Mouse (Mus musculus): ENCODE results near the gene 2310009B15Rik. TPM values are rescaled to one million over a fixed set of nuclear protein-coding genes. Genes with fewer than 3 reads are reported as not detected.

2310009B15Rik gene
- polyA plus RNA-seq, 1 experiment from 2014 or later = 63.0 TPM

- no peak for ATAC-seq (ENCODE audit: low FRiP score)
- peak overlapping the region; percentile 42 for H3K4me3 ChIP-seq (ENCODE audit: low read depth, low read length)
- H3K4me1 ChIP-seq (ENCODE audit: control insufficient read depth, insufficient read depth, low read length) = peaks cover 27% of the 10 kb centered on the region
- H3K36me3 ChIP-seq (ENCODE audit: control insufficient read depth, insufficient read depth, low read length) = no peaks in the 10 kb centered on the region
- 5% methylated on average over 3 of the region's 3 CpGs for WGBS
- peak overlapping the region; percentile 50 for H3K4me2 ChIP-seq
- peak overlapping the region; percentile 64 for H3K9ac ChIP-seq (ENCODE audit: low read length)
- peak overlapping the region; percentile 67; the same call in 1 of the 2 replicates for H3K27ac ChIP-seq (ENCODE audit: low read depth, low read length)
- no peaks in the 10 kb centered on the region for H3K9me3 ChIP-seq (ENCODE audit: control insufficient read depth, low read length)
- no peak for DNase-seq (ENCODE audit: low spot score, missing footprints)
- H3K27me3 ChIP-seq (ENCODE audit: control insufficient read depth, insufficient read depth, low read length) = peaks cover 78% of the 10 kb centered on the region
Measured at GRCm38 (mm10) chr1:138844166-138844565, 12.5 kb downstream of the 2310009B15Rik start.

GRCm38 (mm10) chr1:138843361-138844091 lies 13.1 kb downstream of the 2310009B15Rik start:
- under 1% methylated on average over 35 of the region's 35 CpGs for WGBS
- H3K9me3 ChIP-seq (ENCODE audit: control insufficient read depth, low read length) = no peaks in the 10 kb centered on the region
- H3K9ac ChIP-seq (ENCODE audit: low read length) = peak overlapping the region; percentile 64
- ATAC-seq (ENCODE audit: low FRiP score) = peak; percentile 36
- peaks cover 21% of the 10 kb centered on the region for H3K4me1 ChIP-seq (ENCODE audit: control insufficient read depth, insufficient read depth, low read length)
- H3K4me2 ChIP-seq = peak overlapping the region; percentile 50
- peak overlapping the region; percentile 67 for H3K27ac ChIP-seq (ENCODE audit: low read depth, low read length)
- H3K4me3 ChIP-seq (ENCODE audit: low read depth, low read length) = peak overlapping the region; percentile 42
- H3K36me3 ChIP-seq (ENCODE audit: control insufficient read depth, insufficient read depth, low read length) = no peaks in the 10 kb centered on the region
- peaks cover 73% of the 10 kb centered on the region for H3K27me3 ChIP-seq (ENCODE audit: control insufficient read depth, insufficient read depth, low read length)
- peak; percentile 96 for DNase-seq (ENCODE audit: low spot score, missing footprints)

GRCm38 (mm10) chr1:138842756-138843155 lies 13.9 kb downstream of the 2310009B15Rik start:
- peaks cover 73% of the 10 kb centered on the region for H3K27me3 ChIP-seq (ENCODE audit: control insufficient read depth, insufficient read depth, low read length)
- H3K4me3 ChIP-seq (ENCODE audit: low read depth, low read length) = peak overlapping the region; percentile 42
- under 1% methylated on average over 10 of the region's 10 CpGs for WGBS
- H3K27ac ChIP-seq (ENCODE audit: low read depth, low read length) = peak overlapping the region; percentile 70
- no peaks in the 10 kb centered on the region for H3K36me3 ChIP-seq (ENCODE audit: control insufficient read depth, insufficient read depth, low read length)
- no peaks in the 10 kb centered on the region for H3K9me3 ChIP-seq (ENCODE audit: control insufficient read depth, low read length)
- H3K4me1 ChIP-seq (ENCODE audit: control insufficient read depth, insufficient read depth, low read length) = peaks cover 13% of the 10 kb centered on the region
- ATAC-seq (ENCODE audit: low FRiP score) (no peak), DNase-seq (ENCODE audit: low spot score, missing footprints) (peak; percentile 95)
- peak overlapping the region; percentile 74 for H3K9ac ChIP-seq (ENCODE audit: low read length)
- peak overlapping the region; percentile 50 for H3K4me2 ChIP-seq

- Histone ChIP-seq H3K9ac (ENCODE audit: low read length) (peak overlapping the region; percentile 74), H3K27ac (ENCODE audit: low read depth, low read length) (peak overlapping the region; percentile 70), H3K9me3 (ENCODE audit: control insufficient read depth, low read length) (no peaks in the 10 kb centered on the region), H3K4me1 (ENCODE audit: control insufficient read depth, insufficient read depth, low read length) (peaks cover 13% of the 10 kb centered on the region), H3K36me3 (ENCODE audit: control insufficient read depth, insufficient read depth, low read length) (no peaks in the 10 kb centered on the region), H3K27me3 (ENCODE audit: control insufficient read depth, insufficient read depth, low read length) (peaks cover 75% of the 10 kb centered on the region), H3K4me2 (peak overlapping the region; percentile 50), H3K4me3 (ENCODE audit: low read depth, low read length) (peak overlapping the region; percentile 42)
- ATAC-seq (ENCODE audit: low FRiP score) (peak; percentile 70), DNase-seq (ENCODE audit: low spot score, missing footprints) (peak; percentile 96)
- WGBS = 0% methylated on average over 8 of the region's 8 CpGs
Measured at GRCm38 (mm10) chr1:138842315-138842714, 14.3 kb downstream of the 2310009B15Rik start.

GRCm38 (mm10) chr1:138841306-138842095 lies 15.2 kb downstream of the 2310009B15Rik start:
- ATAC-seq (ENCODE audit: low FRiP score) (peak; percentile 63), DNase-seq (ENCODE audit: low spot score, missing footprints) (peak; percentile 99)
- peak overlapping the region; percentile 42 for H3K4me3 ChIP-seq (ENCODE audit: low read depth, low read length)
- H3K27me3 ChIP-seq (ENCODE audit: control insufficient read depth, insufficient read depth, low read length) = peaks cover 77% of the 10 kb centered on the region
- H3K4me1 ChIP-seq (ENCODE audit: control insufficient read depth, insufficient read depth, low read length) = peaks cover 11% of the 10 kb centered on the region
- peak overlapping the region; percentile 70 for H3K27ac ChIP-seq (ENCODE audit: low read depth, low read length)
- peak overlapping the region; percentile 50 for H3K4me2 ChIP-seq
- no peaks in the 10 kb centered on the region for H3K9me3 ChIP-seq (ENCODE audit: control insufficient read depth, low read length)
- no peaks in the 10 kb centered on the region for H3K36me3 ChIP-seq (ENCODE audit: control insufficient read depth, insufficient read depth, low read length)
- under 1% methylated on average over 54 of the region's 54 CpGs for WGBS
- H3K9ac ChIP-seq (ENCODE audit: low read length) = peak overlapping the region; percentile 74

- peak overlapping the region; percentile 42 for H3K4me3 ChIP-seq (ENCODE audit: low read depth, low read length)
- H3K4me2 ChIP-seq = peak overlapping the region; percentile 50
- peaks cover 11% of the 10 kb centered on the region for H3K4me1 ChIP-seq (ENCODE audit: control insufficient read depth, insufficient read depth, low read length)
- H3K9ac ChIP-seq (ENCODE audit: low read length) = peak overlapping the region; percentile 74
- H3K9me3 ChIP-seq (ENCODE audit: control insufficient read depth, low read length) = no peaks in the 10 kb centered on the region
- DNase-seq (ENCODE audit: low spot score, missing footprints) (peak; percentile 97), ATAC-seq (ENCODE audit: low FRiP score) (no peak)
- peaks cover 77% of the 10 kb centered on the region for H3K27me3 ChIP-seq (ENCODE audit: control insufficient read depth, insufficient read depth, low read length)
- H3K36me3 ChIP-seq (ENCODE audit: control insufficient read depth, insufficient read depth, low read length) = no peaks in the 10 kb centered on the region
- peak overlapping the region; percentile 70 for H3K27ac ChIP-seq (ENCODE audit: low read depth, low read length)
- 3% methylated on average over 25 of the region's 25 CpGs for WGBS
Measured at GRCm38 (mm10) chr1:138840440-138841305, 16.0 kb downstream of the 2310009B15Rik start.

GRCm38 (mm10) chr1:138839809-138840430 lies 16.7 kb downstream of the 2310009B15Rik start:
- Histone ChIP-seq H3K27ac (ENCODE audit: low read depth, low read length) (peak overlapping the region; percentile 30; the same call in 1 of the 2 replicates), H3K4me2 (peak overlapping the region; percentile 19; the same call in 1 of the 2 replicates), H3K9ac (ENCODE audit: low read length) (peak overlapping the region; percentile 62), H3K27me3 (ENCODE audit: control insufficient read depth, insufficient read depth, low read length) (peaks cover 72% of the 10 kb centered on the region), H3K9me3 (ENCODE audit: control insufficient read depth, low read length) (no peaks in the 10 kb centered on the region), H3K4me3 (ENCODE audit: low read depth, low read length) (peak overlapping the region; percentile 42), H3K36me3 (ENCODE audit: control insufficient read depth, insufficient read depth, low read length) (no peaks in the 10 kb centered on the region), H3K4me1 (ENCODE audit: control insufficient read depth, insufficient read depth, low read length) (peaks cover 11% of the 10 kb centered on the region)
- ATAC-seq (ENCODE audit: low FRiP score) = no peak
- 3% methylated on average over 16 of the region's 16 CpGs for WGBS
- peak; percentile 94 for DNase-seq (ENCODE audit: low spot score, missing footprints)

- Histone ChIP-seq H3K27ac (ENCODE audit: low read depth, low read length) (peak overlapping the region; percentile 30; the same call in 1 of the 2 replicates), H3K27me3 (ENCODE audit: control insufficient read depth, insufficient read depth, low read length) (peaks cover 65% of the 10 kb centered on the region), H3K4me2 (peak overlapping the region; percentile 19; the same call in 1 of the 2 replicates), H3K36me3 (ENCODE audit: control insufficient read depth, insufficient read depth, low read length) (no peaks in the 10 kb centered on the region), H3K9ac (ENCODE audit: low read length) (peak overlapping the region; percentile 62; the same call in 1 of the 2 replicates), H3K4me3 (ENCODE audit: low read depth, low read length) (peak overlapping the region; percentile 42), H3K9me3 (ENCODE audit: control insufficient read depth, low read length) (no peaks in the 10 kb centered on the region), H3K4me1 (ENCODE audit: control insufficient read depth, insufficient read depth, low read length) (peaks cover 11% of the 10 kb centered on the region)
- ATAC-seq (ENCODE audit: low FRiP score) (no peak), DNase-seq (ENCODE audit: low spot score, missing footprints) (peak; percentile 88)
- 4% methylated on average over 2 of the region's 2 CpGs for WGBS
Measured at GRCm38 (mm10) chr1:138839291-138839690, 17.4 kb downstream of the 2310009B15Rik start.

Data from midbrain, embryonic 11.5 days (tissue).